Mouse (Mus musculus) bone marrow, adult 2 months (tissue): ENCODE results near the gene Rbm45. TPM values are rescaled to one million over a fixed set of nuclear protein-coding genes. Genes with fewer than 3 reads are reported as not detected.

ENCODE experiments used
- H3K27ac ChIP-seq: fragments of 200-500 bp; 2 replicates; pipeline ENCODE4 v1.5.1; 2012; ENCODE audit warnings: low read depth, mild to moderate bottlenecking, control low read depth, inconsistent platforms, low read length; ENCODE audit not compliant: control insufficient read depth, poor library complexity, insufficient read depth
- H3K4me1 ChIP-seq: fragments of 200-500 bp; 2 replicates; pipeline ENCODE4 v1.6.1; 2011; ENCODE audit warnings: low read length; ENCODE audit not compliant: control insufficient read depth, insufficient read depth
- H3K4me3 ChIP-seq: fragments of 200-500 bp; replicated peaks from 2 replicates; pipeline ENCODE3; 2011; ENCODE audit warnings: mild to moderate bottlenecking, low read depth, low read length, control low read depth; ENCODE audit not compliant: control insufficient read depth
- CTCF ChIP-seq: fragments of 200-500 bp; IDR thresholded peaks from 2 replicates; pipeline ENCODE4 v1.5.1; 2011; ENCODE audit warnings: low read length, control low read depth; ENCODE audit not compliant: control insufficient read depth, insufficient read depth
- POLR2A ChIP-seq: fragments of 200-500 bp; IDR thresholded peaks from 2 replicates; pipeline ENCODE4 v1.6.1; 2011; ENCODE audit warnings: low read depth, mild to moderate bottlenecking, control low read depth, low read length, borderline replicate concordance; ENCODE audit not compliant: control insufficient read depth
- WGBS: fragments of 180-500 bp; shearing (Covaris S2); methylation state at CpG from one replicate; pipeline ENCODE4 v1.1.7; 2018; 5-methylcytosine and 5-hydroxymethylcytosine counted together
- polyA plus RNA-seq: library from polyadenylated mRNA; stranded (reverse); fragments of >200 nt; gene quantifications from 2 replicates; pipeline ENCODE4 v1.2.4, GENCODE M21; 2011; ENCODE audit warnings: low replicate concordance; ENCODE audit not compliant: missing spikeins, insufficient read depth, insufficient read length

Gene Rbm45
- polyA plus RNA-seq, 1 experiment, result 17.5 TPM

DNA sequence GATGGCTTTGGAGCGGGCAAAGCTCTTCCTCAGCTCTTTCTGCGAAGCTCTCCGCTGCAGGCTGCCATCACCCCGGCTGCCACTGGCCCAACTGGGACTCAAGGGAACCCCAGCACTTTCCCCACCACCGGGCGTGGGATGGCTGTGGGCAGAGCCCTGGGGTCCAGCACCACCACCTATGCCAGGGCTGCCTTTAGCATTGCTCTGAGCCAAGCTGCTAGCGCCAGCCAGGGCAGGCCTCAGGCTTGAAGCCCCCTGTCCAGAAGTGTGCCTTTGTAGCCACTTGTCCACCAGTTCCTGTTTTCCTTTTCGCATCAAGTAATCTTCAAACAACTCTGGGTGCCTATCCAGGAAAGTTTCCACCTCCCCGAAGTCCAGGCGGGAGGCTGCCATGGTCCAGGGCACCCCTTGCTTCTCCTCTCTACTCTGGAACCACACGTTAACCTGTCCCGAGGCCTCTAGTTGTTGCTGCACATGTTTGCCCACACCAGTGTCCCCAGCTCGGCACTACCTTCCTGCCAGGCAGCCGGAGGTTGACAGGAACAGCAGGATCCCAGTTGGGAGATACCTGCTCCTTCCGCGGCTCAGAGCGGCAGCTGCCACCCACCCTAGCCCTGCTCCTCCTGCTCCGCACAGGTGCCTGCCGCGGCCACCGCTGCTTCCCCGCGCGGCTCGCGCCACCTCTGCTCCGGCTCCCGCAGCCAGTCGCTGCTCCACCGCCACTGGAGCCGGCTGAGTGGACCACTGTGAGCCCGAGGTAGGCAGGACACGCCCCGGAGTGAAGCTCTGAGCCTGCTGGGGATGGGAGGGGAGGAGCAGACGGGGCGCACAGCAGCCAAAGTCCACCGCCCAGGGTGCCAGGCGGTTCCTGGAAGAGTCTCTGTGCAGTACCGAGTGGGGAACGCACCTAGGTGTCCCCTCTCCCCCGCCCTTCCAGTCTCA is 31.3 kb upstream of the Rbm45 start, which contains the start of gene Pde11a:
Pde11a (minus strand) TSS at position 560 of the 942 bp plus-strand sequence.
- Histone ChIP-seq H3K27ac (no peak within 1 kb of the TSS), H3K4me3 (no peak within 1 kb of the TSS), H3K4me1 (no peaks in the 10 kb centered on the region)
- TF ChIP-seq POLR2A, result no peak
- TF ChIP-seq CTCF, result no peak
- 15% methylated on average over 41 of the region's 41 CpGs for WGBS

DNA sequence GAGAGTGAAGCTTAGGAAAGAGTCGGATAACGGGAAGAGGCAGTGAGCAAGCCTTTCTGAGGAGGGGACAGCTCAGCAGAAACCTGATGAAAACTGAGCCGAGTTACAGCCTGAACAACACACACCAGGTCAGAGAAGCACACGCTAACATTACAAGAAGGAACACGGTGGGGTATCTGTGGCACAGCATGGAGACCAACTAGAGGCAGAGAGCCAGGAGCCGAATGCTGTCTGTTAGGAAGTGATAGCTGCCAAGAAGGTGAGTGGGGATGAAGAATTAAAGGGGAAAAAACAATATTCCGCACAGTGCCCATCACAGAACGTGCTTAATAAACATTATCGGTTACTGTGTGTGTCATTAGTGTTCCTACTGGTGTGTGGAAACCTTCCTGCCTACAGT is 27.6 kb upstream of the Rbm45 start:
- H3K27ac ChIP-seq, result no peak overlapping the region
- H3K4me3 ChIP-seq, result no peak overlapping the region
- 84% methylated on average over 9 of the region's 9 CpGs for WGBS
- no peaks in the 10 kb centered on the region for H3K4me1 ChIP-seq
- no peak for TF ChIP-seq CTCF
- TF ChIP-seq POLR2A, result no peak

DNA sequence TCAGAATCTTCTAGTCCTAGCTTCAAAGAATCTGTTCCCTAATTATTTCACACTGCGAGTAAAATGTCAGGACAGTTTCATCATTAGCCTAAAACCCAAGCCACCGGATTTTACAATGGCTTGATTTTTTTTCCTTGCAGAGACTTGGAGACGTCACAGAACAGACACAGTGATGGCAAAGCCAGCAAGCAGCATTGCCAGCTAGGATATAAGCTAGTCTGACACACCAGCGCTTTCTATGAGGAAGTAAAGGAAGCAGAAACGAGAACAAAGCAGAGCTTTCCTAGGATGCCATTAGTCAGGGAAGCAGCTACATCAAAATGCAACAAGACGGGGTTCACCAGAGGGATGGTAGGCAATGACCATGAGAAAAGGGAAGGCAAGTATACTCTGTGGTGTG is 21.9 kb upstream of the Rbm45 start:
- Histone ChIP-seq H3K27ac (no peak overlapping the region), H3K4me1 (no peaks in the 10 kb centered on the region), H3K4me3 (no peak overlapping the region)
- WGBS, result 56% methylated on average over 6 of the region's 6 CpGs
- TF ChIP-seq CTCF (no peak), POLR2A (no peak)

DNA sequence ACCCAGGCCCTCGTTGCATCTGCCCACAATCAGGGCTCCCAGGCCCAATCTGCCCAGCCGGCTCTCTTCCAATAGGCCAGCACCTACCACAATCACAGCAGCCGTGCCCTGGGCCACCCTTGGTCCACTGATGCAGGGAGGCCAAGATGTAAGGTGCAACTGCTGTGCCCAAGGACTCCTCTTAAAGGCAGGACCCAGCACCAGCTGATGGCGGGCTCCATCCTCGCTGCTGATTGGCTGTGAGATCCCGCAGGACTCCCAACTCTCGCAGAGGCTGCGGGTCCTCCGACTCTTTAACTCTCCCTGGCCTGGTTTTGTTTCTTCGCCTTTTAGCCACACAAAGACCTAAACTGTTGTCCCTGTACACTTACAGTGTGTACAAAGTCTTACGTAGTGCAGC is 9.6 kb upstream of the Rbm45 start, which contains the start of gene Cyct:
Cyct (minus strand) TSS at position 225 of the 400 bp plus-strand sequence.
- Histone ChIP-seq H3K27ac (no peak within 1 kb of the TSS), H3K4me1 (no peaks in the 10 kb centered on the region), H3K4me3 (no peak within 1 kb of the TSS)
- 82% methylated on average over 11 of the region's 11 CpGs for WGBS
- no peak for TF ChIP-seq CTCF
- TF ChIP-seq POLR2A, result no peak

DNA sequence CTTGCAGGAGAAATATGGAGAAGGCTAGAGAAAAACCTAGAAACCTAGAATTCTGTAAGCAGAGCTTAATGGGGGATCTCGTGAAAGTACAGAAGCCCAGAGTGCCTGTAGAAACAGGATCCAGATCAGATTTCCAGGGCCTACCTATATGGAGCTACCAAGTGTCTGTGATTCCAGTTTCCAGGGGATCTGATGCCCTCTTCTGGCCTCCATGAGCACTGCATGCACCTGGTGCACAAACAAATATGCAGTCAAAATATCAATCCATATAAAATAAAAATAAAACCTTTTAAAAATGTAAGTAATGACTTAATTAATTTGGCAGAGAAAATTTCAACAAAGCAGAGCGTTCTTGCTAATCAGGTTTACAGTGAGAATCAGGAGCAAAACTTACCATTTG is 7.7 kb upstream of the Rbm45 start:
- TF ChIP-seq POLR2A (no peak), CTCF (no peak)
- Histone ChIP-seq H3K4me3 (no peak overlapping the region), H3K27ac (no peak overlapping the region), H3K4me1 (no peaks in the 10 kb centered on the region)
- WGBS, result 64% methylated on average over 2 of the region's 2 CpGs

- Histone ChIP-seq H3K4me3 (no peak overlapping the region), H3K4me1 (no peaks in the 10 kb centered on the region), H3K27ac (no peak overlapping the region)
- no peak for TF ChIP-seq CTCF
- no peak for TF ChIP-seq POLR2A
- 59% methylated on average over 4 of the region's 4 CpGs for WGBS
Measured at GRCm38 (mm10) chr2:76365811-76366210, 4.0 kb upstream of the Rbm45 start.

DNA sequence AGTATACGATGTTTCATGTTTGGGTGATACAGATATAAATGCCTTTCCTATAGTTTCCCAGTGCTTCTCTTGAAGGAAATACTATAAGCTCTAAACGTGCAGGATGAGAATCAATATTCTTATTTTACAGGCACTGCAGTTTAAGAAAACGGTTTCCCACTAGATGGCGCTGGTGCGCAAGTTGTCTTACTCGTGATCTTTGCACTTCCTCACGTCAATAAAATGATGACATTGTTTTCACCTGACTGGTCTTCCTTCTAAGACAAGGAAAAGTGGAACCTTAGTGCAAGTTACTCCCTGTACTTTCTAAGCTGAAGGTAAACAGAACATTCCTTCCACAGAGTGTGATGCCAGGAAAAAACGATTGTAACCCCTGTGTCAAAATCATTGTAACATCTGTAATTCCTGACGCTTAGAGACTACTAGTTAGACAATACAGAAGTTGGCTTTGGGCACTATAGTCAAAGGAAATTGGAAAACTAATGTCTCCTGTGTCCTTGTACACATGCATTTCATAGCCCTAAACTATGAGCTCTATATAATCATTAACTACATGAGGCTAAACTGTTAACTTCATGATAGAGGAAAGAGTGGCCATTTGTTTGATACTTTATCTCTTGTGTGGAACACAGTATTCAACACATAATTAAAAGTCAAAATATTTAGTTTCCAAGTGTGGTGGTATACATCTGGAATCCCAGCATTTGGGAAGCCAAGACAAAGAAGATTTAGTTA is 2.4 kb upstream of the Rbm45 start:
- Histone ChIP-seq H3K4me3 (no peak overlapping the region), H3K4me1 (no peaks in the 10 kb centered on the region), H3K27ac (no peak overlapping the region)
- TF ChIP-seq CTCF, result peak; percentile 42; the same call in 1 of the 2 replicates
- no peak for TF ChIP-seq POLR2A
- 14% methylated on average over 9 of the region's 9 CpGs for WGBS

GRCm38 (mm10) chr2:76368861-76369660 is 723 bp upstream of the Rbm45 start:
- TF ChIP-seq CTCF (no peak), POLR2A (no peak)
- Histone ChIP-seq H3K27ac (no peak overlapping the region), H3K4me3 (no peak overlapping the region), H3K4me1 (no peaks in the 10 kb centered on the region)
- 60% methylated on average over 13 of the region's 13 CpGs for WGBS
